Mouse (Mus musculus): ENCODE data around the gene Gm4181. TPM values are rescaled to one million over a fixed set of nuclear protein-coding genes. Genes with fewer than 3 reads are reported as not detected.
"Not testable (repeated sequence)": the region's sequence is repeated elsewhere in the genome, so short reads cannot be mapped to it uniquely, and the experiment has no call there.

The Gm4181 gene
- polyA plus RNA-seq (2015; fragmentation: Nextera tagmentation; extraction: Ambion mirVana), result not detected in 2 replicates

DNA sequence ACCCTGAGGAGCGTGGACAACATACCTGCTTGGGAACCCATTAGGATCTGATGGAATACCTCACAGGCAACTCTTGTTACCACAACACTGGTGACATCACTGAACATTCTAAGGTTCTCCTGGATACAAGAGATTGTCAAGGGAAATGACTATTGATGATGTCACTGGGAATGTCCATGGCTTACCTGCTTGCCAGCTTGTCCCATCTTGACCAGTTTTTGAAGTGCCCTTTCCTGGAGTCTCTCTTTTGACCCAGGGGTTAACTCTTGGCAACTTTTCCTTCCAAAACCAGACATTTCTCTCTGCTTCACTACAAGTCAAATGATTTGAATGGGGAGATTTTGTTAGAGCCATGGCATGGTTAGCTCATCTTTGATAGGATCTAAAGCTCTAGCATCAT lies at the start of gene Gm4181:
Gene Gm4181, minus strand, starts transcription at position 101 of the 400 bp plus-strand sequence.
- not testable (repeated sequence) for ATAC-seq (ENCODE audit: insufficient read depth); H3K9me3 ChIP-seq (replicated peaks); H3K4me2 ChIP-seq; H3K27me3 ChIP-seq; H3K4me1 ChIP-seq (replicated peaks); H3K4me3 ChIP-seq (replicated peaks); H3K27ac ChIP-seq (replicated peaks); H3K36me3 ChIP-seq (replicated peaks); H3K9ac ChIP-seq
- WGBS (ENCODE audit: insufficient replicate concordance), result 42% methylated on average over 1 of the region's 1 CpGs

DNA sequence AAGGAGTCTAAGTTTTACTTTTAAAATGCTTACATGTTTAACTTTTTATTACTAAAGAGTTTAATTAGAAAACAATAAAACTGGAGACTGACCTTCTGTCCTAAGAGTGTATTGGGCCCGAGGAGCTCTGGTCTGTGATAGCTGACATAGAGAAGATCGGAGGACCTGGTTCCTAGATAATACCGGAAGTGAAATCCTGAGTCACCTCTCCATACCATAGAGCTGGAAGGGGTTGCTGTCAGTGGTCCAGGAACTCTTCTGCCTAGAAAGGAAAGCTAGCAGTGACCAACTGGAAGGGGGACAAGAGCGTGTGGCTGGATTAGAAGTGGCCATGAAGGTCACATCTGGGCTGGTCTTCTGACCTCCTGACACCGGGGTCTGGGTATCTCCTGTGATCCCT lies 41.8 kb upstream of the Gm4181 start:
- Histone ChIP-seq H3K27me3 (no peaks in the 10 kb centered on the region), H3K4me1 (replicated peaks) (no peaks in the 10 kb centered on the region), H3K4me3 (replicated peaks) (no peak overlapping the region), H3K9ac (no peak overlapping the region), H3K4me2 (no peak overlapping the region), H3K9me3 (replicated peaks) (no peaks in the 10 kb centered on the region), H3K36me3 (replicated peaks) (no peaks in the 10 kb centered on the region), H3K27ac (replicated peaks) (no peak overlapping the region)
- WGBS (ENCODE audit: insufficient replicate concordance), result 73% methylated on average over 5 of the region's 5 CpGs
- no peak for ATAC-seq (ENCODE audit: insufficient read depth)

DNA sequence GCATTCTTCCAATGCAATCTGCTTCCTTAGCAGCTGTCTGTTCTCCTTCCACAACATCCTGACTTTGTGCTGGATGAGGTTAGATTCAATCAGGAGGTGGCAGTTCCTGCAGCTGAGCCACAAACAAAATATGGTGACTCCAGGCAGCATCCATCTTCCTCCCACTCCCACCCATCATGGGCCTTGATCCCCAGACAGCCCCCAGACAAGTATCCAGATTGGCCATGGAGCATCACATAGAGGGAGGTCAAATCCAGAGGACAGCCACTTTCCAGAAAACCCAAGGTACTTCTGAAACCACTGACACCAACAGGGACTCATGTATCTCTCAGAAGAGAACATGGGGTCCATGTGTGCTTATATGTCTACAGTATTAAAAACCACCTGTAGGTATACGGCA lies 3.0 kb downstream of the Gm4181 start:
- H3K9me3 ChIP-seq (replicated peaks); H3K4me3 ChIP-seq (replicated peaks); H3K27ac ChIP-seq (replicated peaks); H3K4me2 ChIP-seq; H3K27me3 ChIP-seq; H3K36me3 ChIP-seq (replicated peaks); H3K4me1 ChIP-seq (replicated peaks); ATAC-seq (ENCODE audit: insufficient read depth); H3K9ac ChIP-seq: not testable (repeated sequence)
- WGBS (ENCODE audit: insufficient replicate concordance), result 68% methylated on average over 1 of the region's 1 CpGs

DNA sequence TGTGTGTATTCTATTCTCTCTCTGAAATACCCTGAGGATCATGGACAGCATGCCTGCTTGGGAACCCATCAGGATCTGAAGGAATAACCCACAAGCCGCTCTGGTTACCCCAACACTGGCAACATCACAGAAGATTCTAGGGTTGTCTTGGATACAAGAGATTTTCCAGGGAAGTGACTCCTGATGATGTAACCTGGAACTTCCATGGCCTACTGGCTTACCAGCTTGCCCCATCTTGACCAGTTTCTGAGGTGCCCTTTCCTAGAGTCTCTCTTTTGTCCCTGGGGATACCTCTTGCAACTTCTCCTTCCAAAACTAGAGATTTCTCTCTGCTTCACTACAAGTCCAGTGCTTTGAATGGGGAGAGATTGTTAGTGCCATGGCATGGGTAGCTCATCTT lies 24.3 kb downstream of the Gm4181 start, which contains the start of gene Gm17078:
Gene Gm17078, minus strand, starts transcription at position 101 of the 400 bp plus-strand sequence.
- Histone ChIP-seq H3K4me2 (no peak within 1 kb of the TSS), H3K36me3 (replicated peaks) (no peaks in the 10 kb centered on the region), H3K27me3 (no peaks in the 10 kb centered on the region), H3K4me3 (replicated peaks) (no peak within 1 kb of the TSS), H3K9ac (no peak within 1 kb of the TSS), H3K27ac (replicated peaks) (no peak within 1 kb of the TSS), H3K9me3 (replicated peaks) (no peaks in the 10 kb centered on the region), H3K4me1 (replicated peaks) (no peaks in the 10 kb centered on the region)
- 52% methylated on average over 1 of the region's 1 CpGs for whole genome bisulfite sequencing (ENCODE audit: insufficient replicate concordance)
- ATAC-seq (ENCODE audit: insufficient read depth), result no peak

DNA sequence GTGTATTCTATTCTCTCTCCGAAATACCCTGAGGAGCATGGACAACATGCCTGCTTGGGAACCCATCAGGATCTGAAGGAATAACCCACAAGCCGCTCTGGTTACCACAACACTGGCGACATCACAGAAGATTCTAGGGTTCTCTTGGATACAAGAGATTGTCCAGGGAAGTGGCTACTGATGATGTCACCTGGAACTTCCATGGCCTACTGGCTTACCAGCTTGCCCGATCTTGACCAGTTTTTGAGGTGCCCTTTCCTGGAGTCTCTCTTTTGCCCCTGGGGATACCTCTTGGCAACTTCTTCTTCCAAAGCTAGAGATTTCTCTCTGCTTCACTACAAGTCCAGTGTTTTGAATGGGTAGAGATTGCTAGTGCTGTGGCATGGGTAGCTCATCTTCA lies 43.4 kb downstream of the Gm4181 start, which contains the start of gene Gm17174:
Gene Gm17174, minus strand, starts transcription at position 101 of the 400 bp plus-strand sequence.
- not testable (repeated sequence) for H3K4me3 ChIP-seq (replicated peaks); H3K9me3 ChIP-seq (replicated peaks); H3K36me3 ChIP-seq (replicated peaks); H3K27me3 ChIP-seq; ATAC-seq (ENCODE audit: insufficient read depth); H3K4me1 ChIP-seq (replicated peaks); H3K4me2 ChIP-seq; H3K27ac ChIP-seq (replicated peaks); H3K9ac ChIP-seq
- 55% methylated on average over 4 of the region's 4 CpGs for WGBS (ENCODE audit: insufficient replicate concordance)

Other genes with a start within 250 kb of the Gm4181 start
- not detected in 2 replicates for gene Vmn2r88, start 224.8 kb downstream of the Gm4181 start, polyA plus RNA-seq (2015; fragmentation: Nextera tagmentation; extraction: Ambion mirVana)
- not detected in 2 replicates for gene Vmn2r89, start 183.8 kb downstream of the Gm4181 start, polyA plus RNA-seq (2015; fragmentation: Nextera tagmentation; extraction: Ambion mirVana)
- gene Gm5622, start 82.9 kb downstream of the Gm4181 start, polyA plus RNA-seq (2015; fragmentation: Nextera tagmentation; extraction: Ambion mirVana), result 0.09 and 0.13 TPM in 2 replicates
- gene Gm17175, start 61.6 kb downstream of the Gm4181 start, polyA plus RNA-seq (2015; fragmentation: Nextera tagmentation; extraction: Ambion mirVana), result not detected in 2 replicates
- not detected in 2 replicates for gene Gm17174, start 43.5 kb downstream of the Gm4181 start, polyA plus RNA-seq (2015; fragmentation: Nextera tagmentation; extraction: Ambion mirVana)
- gene Gm17078, start 24.4 kb downstream of the Gm4181 start, polyA plus RNA-seq (2015; fragmentation: Nextera tagmentation; extraction: Ambion mirVana), result not detected in 2 replicates
- gene Gm17079, start 59.8 kb upstream of the Gm4181 start, polyA plus RNA-seq (2015; fragmentation: Nextera tagmentation; extraction: Ambion mirVana), result not detected in 2 replicates
- not detected in 2 replicates for gene Gm5800, start 81.5 kb upstream of the Gm4181 start, polyA plus RNA-seq (2015; fragmentation: Nextera tagmentation; extraction: Ambion mirVana)
- not detected in 2 replicates for gene Ang4, start 137.9 kb upstream of the Gm4181 start, polyA plus RNA-seq (2015; fragmentation: Nextera tagmentation; extraction: Ambion mirVana)
- not detected in 2 replicates for gene AY358078, start 164.4 kb upstream of the Gm4181 start, polyA plus RNA-seq (2015; fragmentation: Nextera tagmentation; extraction: Ambion mirVana)
- gene Ear6, start 218.0 kb upstream of the Gm4181 start, polyA plus RNA-seq (2015; fragmentation: Nextera tagmentation; extraction: Ambion mirVana), result 6.1 and 12.4 TPM in 2 replicates
- 12.3 and 13.6 TPM in 2 replicates for gene Mettl17, start 249.2 kb upstream of the Gm4181 start, polyA plus RNA-seq (2015; fragmentation: Nextera tagmentation; extraction: Ambion mirVana)